Mouse (Mus musculus): ENCODE data around the gene Ctdsp1. TPM values are rescaled to one million over a fixed set of nuclear protein-coding genes. Genes with fewer than 3 reads are reported as not detected.
"Not testable (repeated sequence)": the region's sequence is repeated elsewhere in the genome, so short reads cannot be mapped to it uniquely, and the experiment has no call there.

Gene Ctdsp1
- polyA plus RNA-seq, 1 experiment from 2014 or later, result 12.5 TPM

DNA sequence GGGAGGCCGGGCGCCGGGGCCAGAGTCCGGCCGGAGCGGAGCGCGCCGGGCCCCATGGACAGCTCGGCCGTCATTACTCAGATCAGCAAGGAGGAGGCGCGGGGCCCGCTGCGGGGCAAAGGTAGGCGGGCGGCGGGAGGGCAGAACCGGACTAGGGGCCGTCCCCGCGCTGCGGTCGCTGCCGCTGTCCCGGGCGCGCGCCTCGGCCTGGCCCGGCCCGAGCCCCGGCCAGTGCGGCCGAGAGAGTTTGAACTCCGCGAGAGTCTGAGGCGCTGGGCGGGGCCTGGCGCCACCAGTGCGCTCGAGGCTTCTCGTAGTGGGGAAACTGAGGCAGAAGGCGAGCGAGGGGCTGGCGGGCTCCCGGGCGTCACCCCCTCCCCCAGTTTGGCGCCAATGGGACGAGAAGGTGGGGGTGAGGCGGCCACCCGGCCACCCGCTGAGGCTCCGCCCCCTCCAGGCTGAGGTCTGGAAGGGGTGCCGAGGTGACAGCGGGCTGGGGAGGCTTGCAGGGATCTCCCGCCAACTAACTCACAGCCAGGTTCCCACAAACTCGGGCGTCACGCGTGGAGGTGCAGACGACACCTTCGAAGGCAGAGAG, 634 bp downstream of the Ctdsp1 start:
- Histone ChIP-seq H3K4me1 (ENCODE audit: control insufficient read depth, insufficient read depth, low read length) (peaks cover 10% of the 10 kb centered on the region), H3K27me3 (ENCODE audit: control insufficient read depth, insufficient read depth, low read depth, low read length) (peaks cover 10% of the 10 kb centered on the region), H3K9ac (ENCODE audit: low read depth, low read length) (peak overlapping the region; percentile 71), H3K4me2 (ENCODE audit: low read length) (peak overlapping the region; percentile 97), H3K9me3 (replicated peaks; ENCODE audit: control insufficient read depth, low read length, poor library complexity, severe bottlenecking) (no peaks in the 10 kb centered on the region), H3K27ac (ENCODE audit: low read length) (peak overlapping the region; percentile 77), H3K4me3 (ENCODE audit: low read depth, low read length) (peak overlapping the region; percentile 69), H3K36me3 (ENCODE audit: control insufficient read depth, insufficient read depth, low read length) (no peaks in the 10 kb centered on the region)
- under 1% methylated on average over 55 of the region's 63 CpGs for WGBS
- peak; percentile 27; the same call in 1 of the 2 replicates for ATAC-seq

DNA sequence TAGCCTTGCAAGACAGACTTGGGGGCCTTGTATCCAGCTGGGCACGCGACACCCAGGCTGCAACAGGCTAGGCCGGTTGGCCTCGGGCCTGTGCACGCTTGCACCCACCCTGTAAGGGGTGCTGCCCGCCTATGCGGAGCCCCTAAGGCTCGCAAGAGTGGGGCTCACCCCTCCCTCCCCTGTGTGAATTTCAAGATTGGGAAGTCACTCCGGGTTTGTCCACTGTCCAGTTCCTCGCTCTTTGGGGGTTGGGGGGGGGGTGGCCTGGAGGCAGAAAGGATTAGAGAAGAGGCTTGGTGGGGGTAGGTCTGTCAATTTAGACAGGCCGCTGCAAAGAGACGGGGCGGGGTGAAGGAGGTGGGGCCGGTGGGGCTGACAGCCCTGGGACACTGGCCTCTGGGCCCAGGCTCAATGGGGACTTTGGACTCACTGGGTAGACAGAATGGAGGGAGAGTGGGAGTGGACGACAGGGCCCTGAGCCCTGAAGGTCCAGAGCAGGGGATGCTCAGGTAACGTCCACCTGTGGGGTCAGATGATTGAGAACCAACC, 1.2 kb downstream of the Ctdsp1 start:
- Histone ChIP-seq H3K27me3 (ENCODE audit: control insufficient read depth, insufficient read depth, low read depth, low read length) (peaks cover 10% of the 10 kb centered on the region), H3K9me3 (replicated peaks; ENCODE audit: control insufficient read depth, low read length, poor library complexity, severe bottlenecking) (no peaks in the 10 kb centered on the region), H3K4me3 (ENCODE audit: low read depth, low read length) (peak overlapping the region; percentile 69), H3K4me2 (ENCODE audit: low read length) (peak overlapping the region; percentile 97), H3K36me3 (ENCODE audit: control insufficient read depth, insufficient read depth, low read length) (no peaks in the 10 kb centered on the region), H3K4me1 (ENCODE audit: control insufficient read depth, insufficient read depth, low read length) (peaks cover 11% of the 10 kb centered on the region), H3K27ac (ENCODE audit: low read length) (peak overlapping the region; percentile 77), H3K9ac (ENCODE audit: low read depth, low read length) (peak overlapping the region; percentile 71)
- WGBS, result 3% methylated on average over 16 of the region's 16 CpGs
- ATAC-seq, result 0 out of 2 replicates have a peak, but pooled peaks have one; percentile 18

DNA sequence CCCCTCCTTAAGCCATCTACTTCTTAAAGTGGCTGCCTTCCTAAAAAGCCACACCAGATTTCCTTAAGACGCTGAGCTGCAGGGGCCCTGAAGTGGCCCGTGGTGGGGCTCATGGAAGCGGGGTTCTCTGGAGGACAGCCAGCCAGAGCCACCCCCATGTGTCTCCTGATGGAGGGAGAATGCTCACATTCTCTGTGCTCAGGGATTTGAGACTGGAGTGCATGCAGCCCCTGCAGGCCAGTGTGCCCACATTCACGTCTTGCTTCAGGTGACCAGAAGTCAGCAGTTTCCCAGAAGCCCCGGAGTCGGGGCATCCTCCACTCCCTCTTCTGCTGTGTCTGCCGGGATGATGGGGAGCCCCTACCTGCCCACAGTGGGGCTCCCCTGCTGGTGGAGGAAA, 1.7 kb downstream of the Ctdsp1 start:
- Histone ChIP-seq H3K9me3 (replicated peaks; ENCODE audit: control insufficient read depth, low read length, poor library complexity, severe bottlenecking) (no peaks in the 10 kb centered on the region), H3K36me3 (ENCODE audit: control insufficient read depth, insufficient read depth, low read length) (no peaks in the 10 kb centered on the region), H3K9ac (ENCODE audit: low read depth, low read length) (no peak overlapping the region), H3K4me2 (ENCODE audit: low read length) (peak overlapping the region; percentile 97), H3K4me3 (ENCODE audit: low read depth, low read length) (no peak overlapping the region; the same call in 1 of the 2 replicates), H3K27me3 (ENCODE audit: control insufficient read depth, insufficient read depth, low read depth, low read length) (peaks cover 10% of the 10 kb centered on the region), H3K4me1 (ENCODE audit: control insufficient read depth, insufficient read depth, low read length) (peaks cover 15% of the 10 kb centered on the region), H3K27ac (ENCODE audit: low read length) (no peak overlapping the region)
- WGBS, result 40% methylated on average over 7 of the region's 7 CpGs
- no peak for ATAC-seq

DNA sequence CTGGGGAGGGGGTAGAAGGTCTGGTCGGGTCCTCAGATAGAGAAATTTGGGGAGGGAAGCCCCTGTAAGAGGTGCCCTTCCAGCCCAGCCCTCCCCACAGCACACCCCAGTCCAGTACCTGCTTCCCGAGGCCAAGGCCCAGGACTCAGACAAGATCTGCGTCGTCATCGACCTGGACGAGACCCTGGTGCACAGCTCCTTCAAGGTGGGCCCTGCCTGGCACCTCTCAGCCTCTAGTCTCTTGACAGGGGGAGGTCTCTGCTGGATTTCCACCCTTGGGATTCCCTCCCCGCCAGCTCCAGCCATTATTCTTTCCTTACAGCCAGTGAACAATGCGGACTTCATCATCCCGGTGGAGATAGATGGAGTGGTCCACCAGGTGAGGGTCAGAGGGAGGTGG, 2.4 kb downstream of the Ctdsp1 start:
- ATAC-seq, result no peak
- H3K4me2 ChIP-seq (ENCODE audit: low read length), result no peak overlapping the region
- H3K36me3 ChIP-seq (ENCODE audit: control insufficient read depth, insufficient read depth, low read length), result no peaks in the 10 kb centered on the region
- H3K9me3 ChIP-seq (replicated peaks; ENCODE audit: control insufficient read depth, low read length, poor library complexity, severe bottlenecking), result no peaks in the 10 kb centered on the region
- peaks cover 10% of the 10 kb centered on the region for H3K27me3 ChIP-seq (ENCODE audit: control insufficient read depth, insufficient read depth, low read depth, low read length)
- 91% methylated on average over 9 of the region's 9 CpGs for WGBS
- no peak overlapping the region for H3K9ac ChIP-seq (ENCODE audit: low read depth, low read length)
- H3K4me1 ChIP-seq (ENCODE audit: control insufficient read depth, insufficient read depth, low read length), result peaks cover 18% of the 10 kb centered on the region
- no peak overlapping the region for H3K4me3 ChIP-seq (ENCODE audit: low read depth, low read length)
- no peak overlapping the region for H3K27ac ChIP-seq (ENCODE audit: low read length)

DNA sequence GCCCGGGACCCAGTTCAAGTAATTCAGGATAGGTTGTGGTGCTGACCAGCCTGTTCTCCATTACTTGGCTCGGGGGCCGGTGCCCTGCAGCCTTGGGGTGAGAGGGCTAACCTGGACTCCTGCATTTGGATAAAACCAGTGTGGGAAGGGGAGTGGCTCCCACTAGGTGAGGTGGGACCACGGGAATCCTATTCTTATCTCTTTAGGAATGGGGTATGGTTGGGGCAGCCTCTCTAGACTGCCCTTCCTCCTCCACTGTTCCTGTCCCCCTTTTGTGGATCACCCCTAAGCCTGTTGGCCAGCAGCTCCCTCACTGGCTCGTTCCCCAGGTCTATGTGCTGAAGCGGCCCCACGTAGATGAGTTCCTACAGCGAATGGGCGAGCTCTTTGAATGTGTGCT, 3.0 kb downstream of the Ctdsp1 start:
- H3K9me3 ChIP-seq (replicated peaks; ENCODE audit: control insufficient read depth, low read length, poor library complexity, severe bottlenecking), result no peaks in the 10 kb centered on the region
- ATAC-seq, result no peak
- H3K36me3 ChIP-seq (ENCODE audit: control insufficient read depth, insufficient read depth, low read length), result no peaks in the 10 kb centered on the region
- no peak overlapping the region for H3K27ac ChIP-seq (ENCODE audit: low read length)
- H3K4me3 ChIP-seq (ENCODE audit: low read depth, low read length), result no peak overlapping the region
- H3K27me3 ChIP-seq (ENCODE audit: control insufficient read depth, insufficient read depth, low read depth, low read length), result peaks cover 10% of the 10 kb centered on the region
- peaks cover 18% of the 10 kb centered on the region for H3K4me1 ChIP-seq (ENCODE audit: control insufficient read depth, insufficient read depth, low read length)
- H3K4me2 ChIP-seq (ENCODE audit: low read length), result no peak overlapping the region
- WGBS, result 93% methylated on average over 9 of the region's 9 CpGs
- H3K9ac ChIP-seq (ENCODE audit: low read depth, low read length), result no peak overlapping the region

DNA sequence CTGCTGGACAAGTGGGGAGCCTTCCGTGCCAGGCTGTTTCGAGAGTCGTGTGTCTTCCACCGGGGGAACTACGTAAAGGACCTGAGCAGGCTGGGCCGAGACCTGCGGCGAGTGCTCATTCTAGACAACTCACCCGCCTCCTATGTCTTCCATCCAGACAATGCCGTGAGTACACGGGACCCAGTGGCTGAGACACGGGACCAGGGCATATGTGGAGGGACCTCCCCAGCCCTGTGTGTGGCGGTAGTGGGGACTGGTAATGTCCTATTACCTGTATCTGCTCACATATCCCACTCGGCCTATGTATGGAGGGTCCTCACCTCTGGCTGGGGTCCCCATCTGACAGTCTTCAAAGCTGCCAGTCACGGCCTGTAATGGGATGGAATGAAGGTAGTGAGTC, 3.5 kb downstream of the Ctdsp1 start:
- no peak overlapping the region for H3K9ac ChIP-seq (ENCODE audit: low read depth, low read length)
- ATAC-seq, result no peak
- no peaks in the 10 kb centered on the region for H3K36me3 ChIP-seq (ENCODE audit: control insufficient read depth, insufficient read depth, low read length)
- no peak overlapping the region for H3K4me2 ChIP-seq (ENCODE audit: low read length)
- H3K27me3 ChIP-seq (ENCODE audit: control insufficient read depth, insufficient read depth, low read depth, low read length), result 0 out of 2 replicates have a peak, but pooled peaks cover 7% of the 10 kb centered on the region
- H3K9me3 ChIP-seq (replicated peaks; ENCODE audit: control insufficient read depth, low read length, poor library complexity, severe bottlenecking), result no peaks in the 10 kb centered on the region
- H3K27ac ChIP-seq (ENCODE audit: low read length), result no peak overlapping the region
- H3K4me3 ChIP-seq (ENCODE audit: low read depth, low read length), result no peak overlapping the region
- H3K4me1 ChIP-seq (ENCODE audit: control insufficient read depth, insufficient read depth, low read length), result peaks cover 18% of the 10 kb centered on the region
- 92% methylated on average over 15 of the region's 15 CpGs for WGBS

DNA sequence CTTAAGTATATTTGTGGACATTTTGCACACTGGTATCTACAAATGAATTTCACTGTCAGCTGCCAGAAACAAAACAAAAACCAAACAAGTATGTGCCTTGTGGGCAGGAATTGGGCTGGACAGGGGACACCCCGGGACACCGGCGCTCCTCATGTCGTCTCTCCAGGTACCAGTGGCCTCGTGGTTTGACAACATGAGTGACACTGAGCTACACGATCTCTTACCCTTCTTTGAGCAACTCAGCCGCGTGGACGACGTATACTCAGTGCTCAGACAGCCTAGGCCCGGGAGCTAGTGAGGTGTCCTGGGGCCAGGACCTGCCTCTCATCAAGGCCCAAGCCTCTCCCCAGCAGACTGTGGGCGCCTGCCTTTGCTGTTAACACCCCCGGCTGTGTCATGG, 4.0 kb downstream of the Ctdsp1 start:
- H3K27me3 ChIP-seq (ENCODE audit: control insufficient read depth, insufficient read depth, low read depth, low read length), result 0 out of 2 replicates have a peak, but pooled peaks cover 5% of the 10 kb centered on the region
- H3K4me1 ChIP-seq (ENCODE audit: control insufficient read depth, insufficient read depth, low read length), result peaks cover 18% of the 10 kb centered on the region
- H3K27ac ChIP-seq (ENCODE audit: low read length), result no peak overlapping the region
- H3K36me3 ChIP-seq (ENCODE audit: control insufficient read depth, insufficient read depth, low read length), result no peaks in the 10 kb centered on the region
- H3K9ac ChIP-seq (ENCODE audit: low read depth, low read length), result no peak overlapping the region
- no peak overlapping the region for H3K4me2 ChIP-seq (ENCODE audit: low read length)
- no peak overlapping the region for H3K4me3 ChIP-seq (ENCODE audit: low read depth, low read length)
- H3K9me3 ChIP-seq (replicated peaks; ENCODE audit: control insufficient read depth, low read length, poor library complexity, severe bottlenecking), result no peaks in the 10 kb centered on the region
- ATAC-seq, result no peak
- WGBS, result 86% methylated on average over 12 of the region's 13 CpGs

DNA sequence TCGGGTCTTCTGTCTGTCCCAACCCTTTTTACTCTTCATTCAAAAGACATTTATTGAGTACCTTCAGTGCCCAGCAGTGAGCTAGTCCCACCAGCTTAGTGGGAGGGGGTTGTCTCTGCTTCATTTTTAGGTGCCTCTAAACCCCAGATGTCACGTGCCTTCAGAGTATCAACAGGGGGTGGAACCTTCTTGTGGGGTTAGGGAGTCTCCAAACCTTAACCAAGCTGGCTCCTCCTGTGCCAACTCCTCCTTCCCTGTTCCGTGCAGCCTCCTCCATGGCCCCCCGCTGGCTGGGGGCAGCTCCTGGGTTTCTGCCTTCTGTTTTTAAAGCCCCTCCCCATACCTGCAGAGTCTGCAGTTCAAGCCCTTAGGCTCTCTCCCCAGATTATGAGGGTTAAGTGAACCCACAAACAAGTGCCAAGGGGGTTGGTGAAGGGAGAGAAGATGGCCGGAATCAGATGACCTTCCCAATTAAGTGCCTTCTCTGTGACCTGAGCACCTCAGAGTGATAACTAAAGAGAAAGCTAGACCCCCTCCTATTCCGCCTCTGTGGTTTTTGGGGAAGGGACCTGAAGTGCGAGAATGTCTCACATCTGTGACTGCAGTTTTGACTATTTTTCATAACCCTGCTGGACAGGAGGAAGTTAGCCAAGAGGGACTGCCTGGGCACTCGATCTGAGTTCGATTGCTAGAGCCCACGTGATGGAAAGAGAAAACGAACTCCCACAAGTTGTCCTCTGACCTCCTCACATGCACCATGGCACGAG, 5.3 kb downstream of the Ctdsp1 start:
- not testable (repeated sequence) for H3K9me3 ChIP-seq (replicated peaks; ENCODE audit: control insufficient read depth, low read length, poor library complexity, severe bottlenecking); H3K27ac ChIP-seq (ENCODE audit: low read length); H3K27me3 ChIP-seq (ENCODE audit: control insufficient read depth, insufficient read depth, low read depth, low read length); H3K36me3 ChIP-seq (ENCODE audit: control insufficient read depth, insufficient read depth, low read length); ATAC-seq; H3K9ac ChIP-seq (ENCODE audit: low read depth, low read length)
- WGBS, result 6% methylated on average over 11 of the region's 12 CpGs
- Histone ChIP-seq H3K4me2 (ENCODE audit: low read length) (peak overlapping the region; percentile 74), H3K4me1 (ENCODE audit: control insufficient read depth, insufficient read depth, low read length) (peaks cover 15% of the 10 kb centered on the region), H3K4me3 (ENCODE audit: low read depth, low read length) (peak overlapping the region; percentile 56)

Data from midbrain, embryonic 16.5 days (tissue).